Mouse (Mus musculus): ENCODE measurements around the gene Gpr139. TPM values are rescaled to one million over a fixed set of nuclear protein-coding genes. Genes with fewer than 3 reads are reported as not detected.

The Gpr139 gene
- polyA plus RNA-seq, 1 experiment from 2014 or later = not detected

DNA sequence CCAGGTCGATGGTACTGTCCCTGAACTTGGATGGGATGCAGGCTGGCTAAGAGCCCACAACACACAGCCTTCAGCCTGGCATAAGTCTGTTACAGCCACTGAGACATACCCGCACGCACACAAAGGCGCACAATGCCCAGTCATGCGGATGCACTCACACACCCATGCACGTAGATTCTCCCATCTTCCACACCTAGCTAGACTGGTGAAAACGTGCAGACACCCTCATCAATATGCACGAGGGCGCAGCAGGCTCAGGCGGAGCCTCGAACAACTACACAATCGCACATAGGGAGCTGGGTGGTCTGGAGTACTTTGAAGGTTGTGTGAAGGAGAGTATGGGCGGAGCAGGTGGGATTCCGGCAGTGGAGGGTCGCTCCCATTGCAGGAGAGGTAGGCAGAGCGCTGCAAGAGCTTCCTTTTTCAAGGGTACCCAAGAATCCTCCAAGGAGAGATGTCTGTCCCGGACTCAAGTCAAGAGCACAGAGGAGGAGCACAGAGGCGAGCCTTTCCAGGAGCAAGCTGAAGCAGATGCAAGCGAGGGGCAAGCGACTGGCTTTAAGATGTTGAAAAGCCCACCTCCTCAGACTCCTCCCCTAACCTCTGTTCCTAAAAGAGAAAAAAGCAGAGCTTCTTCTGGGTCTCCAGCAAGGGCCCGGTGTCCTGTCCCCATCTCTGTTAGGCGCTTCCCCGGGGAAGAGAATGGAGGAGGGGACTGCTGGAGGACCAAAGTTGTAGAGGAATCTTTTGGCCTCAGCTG is 958 bp upstream of the Gpr139 start:
- Histone ChIP-seq H3K4me3 (ENCODE audit: low read depth, low read length) (no peak overlapping the region), H3K36me3 (ENCODE audit: insufficient read depth, low read length) (no peaks in the 10 kb centered on the region), H3K27ac (ENCODE audit: low read length) (no peak overlapping the region), H3K27me3 (replicated peaks; ENCODE audit: insufficient read depth, low read length) (0 out of 2 replicates have a peak, but pooled peaks cover 11% of the 10 kb centered on the region), H3K9ac (replicated peaks; ENCODE audit: low read depth) (no peak overlapping the region), H3K9me3 (ENCODE audit: low read length) (no peaks in the 10 kb centered on the region), H3K4me2 (replicated peaks; ENCODE audit: low read depth, low read length) (no peak overlapping the region), H3K4me1 (ENCODE audit: insufficient read depth, low read depth, low read length) (no peaks in the 10 kb centered on the region)
- no peak for DNase-seq (ENCODE audit: low spot score)
- 4% methylated on average over 23 of the region's 23 CpGs for WGBS
- TF ChIP-seq CTCF (IDR thresholded peaks at IDR 0.05) (no peak), EP300 (IDR thresholded peaks at IDR 0.05) (no peak)
- ATAC-seq = no peak

- ATAC-seq (no peak), DNase-seq (ENCODE audit: low spot score) (peak; percentile 11)
- H3K27me3 ChIP-seq (replicated peaks; ENCODE audit: insufficient read depth, low read length) = 0 out of 2 replicates have a peak, but pooled peaks cover 11% of the 10 kb centered on the region
Observed at GRCm38 (mm10) chr7:119181053-119181452, 3.4 kb downstream of the Gpr139 start.

DNA sequence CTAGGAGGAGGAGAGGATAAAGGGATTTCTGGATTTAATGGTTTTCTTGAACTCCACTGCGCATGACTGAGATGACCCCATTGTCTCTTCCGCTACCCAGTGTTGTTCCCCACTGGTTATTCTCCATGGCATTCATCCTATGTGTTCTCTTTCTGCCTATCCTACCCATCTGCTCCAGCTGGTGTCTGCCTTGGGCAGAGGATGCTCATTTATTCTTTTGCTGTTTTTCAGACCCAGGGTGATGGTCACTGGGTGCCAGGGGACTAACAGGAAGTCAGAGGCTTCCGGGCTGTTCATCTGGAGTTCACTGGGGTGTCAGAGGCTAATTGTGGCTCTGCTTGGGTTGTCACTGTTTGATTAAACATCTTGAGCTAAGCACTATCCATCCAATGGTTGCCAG is 24.4 kb downstream of the Gpr139 start:
- Histone ChIP-seq H3K4me3 (ENCODE audit: low read depth, low read length) (no peak overlapping the region), H3K36me3 (ENCODE audit: insufficient read depth, low read length) (no peaks in the 10 kb centered on the region), H3K4me1 (ENCODE audit: insufficient read depth, low read depth, low read length) (no peaks in the 10 kb centered on the region), H3K4me2 (replicated peaks; ENCODE audit: low read depth, low read length) (no peak overlapping the region), H3K9me3 (ENCODE audit: low read length) (no peaks in the 10 kb centered on the region), H3K27me3 (replicated peaks; ENCODE audit: insufficient read depth, low read length) (no peaks in the 10 kb centered on the region), H3K9ac (replicated peaks; ENCODE audit: low read depth) (no peak overlapping the region), H3K27ac (ENCODE audit: low read length) (no peak overlapping the region)
- no peak for TF ChIP-seq EP300 (IDR thresholded peaks at IDR 0.05)
- TF ChIP-seq CTCF (IDR thresholded peaks at IDR 0.05) = no peak
- no peak for ATAC-seq
- WGBS = 88% methylated on average over 3 of the region's 3 CpGs
- DNase-seq (ENCODE audit: low spot score) = no peak

More at GRCm38 (mm10) chr7:119181053-119181452, 3.4 kb downstream of the Gpr139 start:
- Histone ChIP-seq H3K4me1 (ENCODE audit: insufficient read depth, low read depth, low read length) (no peaks in the 10 kb centered on the region), H3K9ac (replicated peaks; ENCODE audit: low read depth) (no peak overlapping the region), H3K4me2 (replicated peaks; ENCODE audit: low read depth, low read length) (no peak overlapping the region), H3K27ac (ENCODE audit: low read length) (no peak overlapping the region), H3K9me3 (ENCODE audit: low read length) (no peaks in the 10 kb centered on the region), H3K36me3 (ENCODE audit: insufficient read depth, low read length) (no peaks in the 10 kb centered on the region), H3K4me3 (ENCODE audit: low read depth, low read length) (no peak overlapping the region)
- no peak for TF ChIP-seq CTCF (IDR thresholded peaks at IDR 0.05)
- TF ChIP-seq EP300 (IDR thresholded peaks at IDR 0.05) = no peak
- 47% methylated on average over 4 of the region's 4 CpGs for WGBS

- ATAC-seq (no peak), DNase-seq (ENCODE audit: low spot score) (peak; percentile 15)
- WGBS = 64% methylated on average over 8 of the region's 8 CpGs
- Histone ChIP-seq H3K27ac (ENCODE audit: low read length) (no peak overlapping the region), H3K4me3 (ENCODE audit: low read depth, low read length) (no peak overlapping the region), H3K4me2 (replicated peaks; ENCODE audit: low read depth, low read length) (no peak overlapping the region), H3K9me3 (ENCODE audit: low read length) (no peaks in the 10 kb centered on the region), H3K27me3 (replicated peaks; ENCODE audit: insufficient read depth, low read length) (no peaks in the 10 kb centered on the region), H3K36me3 (ENCODE audit: insufficient read depth, low read length) (no peaks in the 10 kb centered on the region), H3K9ac (replicated peaks; ENCODE audit: low read depth) (no peak overlapping the region), H3K4me1 (ENCODE audit: insufficient read depth, low read depth, low read length) (no peaks in the 10 kb centered on the region)
- TF ChIP-seq EP300 (IDR thresholded peaks at IDR 0.05) (no peak), CTCF (IDR thresholded peaks at IDR 0.05) (no peak)
Observed at GRCm38 (mm10) chr7:119111771-119112170, 72.6 kb downstream of the Gpr139 start.

- Histone ChIP-seq H3K4me3 (ENCODE audit: low read depth, low read length) (no peak overlapping the region), H3K4me1 (ENCODE audit: insufficient read depth, low read depth, low read length) (no peaks in the 10 kb centered on the region), H3K27me3 (replicated peaks; ENCODE audit: insufficient read depth, low read length) (no peaks in the 10 kb centered on the region), H3K4me2 (replicated peaks; ENCODE audit: low read depth, low read length) (no peak overlapping the region), H3K36me3 (ENCODE audit: insufficient read depth, low read length) (no peaks in the 10 kb centered on the region), H3K27ac (ENCODE audit: low read length) (no peak overlapping the region), H3K9me3 (ENCODE audit: low read length) (no peaks in the 10 kb centered on the region), H3K9ac (replicated peaks; ENCODE audit: low read depth) (no peak overlapping the region)
- ATAC-seq = no peak
- DNase-seq (ENCODE audit: low spot score) = no peak
- no peak for TF ChIP-seq CTCF (IDR thresholded peaks at IDR 0.05)
- no peak for TF ChIP-seq EP300 (IDR thresholded peaks at IDR 0.05)
- 78% methylated on average over 4 of the region's 4 CpGs for WGBS
Observed at GRCm38 (mm10) chr7:119105878-119106277, 78.5 kb downstream of the Gpr139 start.

DNA sequence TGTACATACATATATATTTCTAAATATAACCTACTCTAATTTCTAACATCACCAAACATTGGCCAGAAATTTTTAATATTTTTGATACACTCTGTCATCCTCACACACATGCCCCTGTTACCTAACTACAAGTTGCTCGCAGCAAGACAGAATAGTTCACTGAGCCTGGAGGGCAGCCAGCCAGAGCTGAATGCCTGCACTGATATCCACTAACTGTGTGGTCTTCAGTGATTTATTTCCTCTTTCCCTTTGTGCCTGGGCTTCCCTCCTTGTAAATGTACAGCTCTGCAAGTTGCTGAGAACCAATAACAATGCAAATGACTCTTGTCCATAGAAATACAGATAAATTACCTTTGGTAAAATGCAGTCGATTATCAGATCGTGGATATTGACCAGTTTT is 87.8 kb downstream of the Gpr139 start:
- no peak overlapping the region for H3K9ac ChIP-seq (replicated peaks; ENCODE audit: low read depth)
- no peak for TF ChIP-seq EP300 (IDR thresholded peaks at IDR 0.05)
- TF ChIP-seq CTCF (IDR thresholded peaks at IDR 0.05) = no peak
- no peaks in the 10 kb centered on the region for H3K36me3 ChIP-seq (ENCODE audit: insufficient read depth, low read length)
- no peaks in the 10 kb centered on the region for H3K9me3 ChIP-seq (ENCODE audit: low read length)
- no peak overlapping the region for H3K4me3 ChIP-seq (ENCODE audit: low read depth, low read length)
- no peak overlapping the region for H3K27ac ChIP-seq (ENCODE audit: low read length)
- DNase-seq (ENCODE audit: low spot score) = no peak
- H3K27me3 ChIP-seq (replicated peaks; ENCODE audit: insufficient read depth, low read length) = no peaks in the 10 kb centered on the region
- H3K4me2 ChIP-seq (replicated peaks; ENCODE audit: low read depth, low read length) = no peak overlapping the region
- no peaks in the 10 kb centered on the region for H3K4me1 ChIP-seq (ENCODE audit: insufficient read depth, low read depth, low read length)
- no peak for ATAC-seq
- 70% methylated on average over 3 of the region's 3 CpGs for WGBS

Other genes starting within 250 kb of the Gpr139 start
- gene Gprc5b, start 189.4 kb downstream of the Gpr139 start, polyA plus RNA-seq (2015; fragmentation: Nextera tagmentation; extraction: Ambion mirVana) = 2.1 and 2.7 TPM in 2 replicates

Data from lung, postnatal 0 days (tissue).